Mouse (Mus musculus) hindbrain, embryonic 10.5 days (tissue): ENCODE results near the gene Rpl41. TPM values are rescaled to one million over a fixed set of nuclear protein-coding genes. Genes with fewer than 3 reads are reported as not detected.
"Not testable (repeated sequence)": the region's sequence is repeated elsewhere in the genome, so short reads cannot be mapped to it uniquely, and the experiment has no call there.

Experiments used
- DNase-seq: peaks from one replicate; pipeline ENCODE4 v3.0.0-alpha.2; 2017; ENCODE audit warnings: low spot score
- H3K27ac ChIP-seq: fragments of 300-500 bp; sonication (generic); 2 replicates; pipeline ENCODE4 v1.5.1; 2016; ENCODE audit warnings: mild to moderate bottlenecking, moderate library complexity
- H3K27me3 ChIP-seq: fragments of 300-500 bp; sonication (generic); 2 replicates; pipeline ENCODE4 v1.6.1; 2016; ENCODE audit warnings: mild to moderate bottlenecking; ENCODE audit not compliant: poor library complexity, insufficient read depth, severe bottlenecking
- H3K36me3 ChIP-seq: fragments of 300-500 bp; sonication (generic); 2 replicates; pipeline ENCODE4 v1.6.1; 2016; ENCODE audit warnings: mild to moderate bottlenecking, moderate library complexity
- H3K4me1 ChIP-seq: fragments of 300-500 bp; sonication (generic); replicated peaks from 2 replicates; pipeline ENCODE4 v1.6.1; 2016; ENCODE audit warnings: mild to moderate bottlenecking
- H3K4me3 ChIP-seq: fragments of 300-500 bp; sonication (generic); 2 replicates; pipeline ENCODE4 v1.5.1; 2016; ENCODE audit warnings: mild to moderate bottlenecking, moderate library complexity
- H3K9me3 ChIP-seq: fragments of 300-500 bp; sonication (generic); 2 replicates; pipeline ENCODE4 v1.6.1; 2016; ENCODE audit warnings: mild to moderate bottlenecking, moderate library complexity
- WGBS: fragments of 180-500 bp; shearing (Covaris S2); methylation state at CpG from one replicate; pipeline ENCODE4 v1.1.7; 2016; 5-methylcytosine and 5-hydroxymethylcytosine counted together
- polyA plus RNA-seq: library from polyadenylated mRNA; unstranded; fragments of >200 nt; fragmentation: Nextera tagmentation; extraction: Ambion mirVana; gene quantifications from 2 replicates; pipeline ENCODE4 v1.2.1, GENCODE M21; 2016

The Rpl41 gene
- polyA plus RNA-seq, 1 experiment from 2014 or later, result 2,868 TPM

DNA sequence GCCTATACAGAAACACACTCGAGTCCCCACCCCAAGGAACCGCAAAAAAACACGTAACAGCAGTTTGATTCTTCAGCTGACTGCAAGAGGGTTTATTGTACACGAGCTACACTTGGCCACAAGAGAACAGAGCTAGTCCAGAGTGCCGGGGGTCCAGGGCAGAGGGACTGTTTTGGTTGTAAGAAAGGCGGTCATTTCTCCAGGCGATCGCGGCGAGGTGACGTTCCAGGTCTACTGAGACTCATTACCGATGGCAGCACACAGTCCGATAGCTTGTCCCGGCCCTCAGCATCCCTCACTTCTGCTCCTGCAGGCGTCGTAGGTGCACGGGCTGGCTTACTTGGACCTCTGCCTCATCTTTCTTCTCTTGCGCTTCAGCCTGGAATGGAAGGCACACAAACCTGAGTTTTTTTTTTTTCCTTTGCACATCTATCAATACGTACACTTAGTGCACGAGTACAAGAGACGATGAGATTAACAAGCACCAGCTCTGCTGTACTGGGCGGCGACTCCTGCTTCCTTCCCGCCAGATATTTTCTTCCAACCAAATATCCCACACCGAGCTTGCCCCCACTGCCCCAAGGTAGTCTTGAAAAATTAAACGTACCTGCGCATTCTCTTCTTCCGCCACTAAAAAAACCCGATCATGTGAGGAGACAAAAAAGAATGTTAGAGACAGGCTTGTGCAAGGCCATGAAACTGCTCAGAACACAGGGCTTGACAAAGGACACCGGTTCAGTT lies 884 bp downstream of the Rpl41 start:
- DNase-seq, result peak; percentile 24
- H3K27ac ChIP-seq, result peak overlapping the region; percentile 95
- peaks cover 30% of the 10 kb centered on the region for H3K4me1 ChIP-seq
- peaks cover 29% of the 10 kb centered on the region for H3K36me3 ChIP-seq
- peak overlapping the region; percentile 86 for H3K4me3 ChIP-seq
- H3K9me3 ChIP-seq, H3K27me3 ChIP-seq: not testable (repeated sequence)
- under 1% methylated on average over 30 of the region's 30 CpGs for WGBS

DNA sequence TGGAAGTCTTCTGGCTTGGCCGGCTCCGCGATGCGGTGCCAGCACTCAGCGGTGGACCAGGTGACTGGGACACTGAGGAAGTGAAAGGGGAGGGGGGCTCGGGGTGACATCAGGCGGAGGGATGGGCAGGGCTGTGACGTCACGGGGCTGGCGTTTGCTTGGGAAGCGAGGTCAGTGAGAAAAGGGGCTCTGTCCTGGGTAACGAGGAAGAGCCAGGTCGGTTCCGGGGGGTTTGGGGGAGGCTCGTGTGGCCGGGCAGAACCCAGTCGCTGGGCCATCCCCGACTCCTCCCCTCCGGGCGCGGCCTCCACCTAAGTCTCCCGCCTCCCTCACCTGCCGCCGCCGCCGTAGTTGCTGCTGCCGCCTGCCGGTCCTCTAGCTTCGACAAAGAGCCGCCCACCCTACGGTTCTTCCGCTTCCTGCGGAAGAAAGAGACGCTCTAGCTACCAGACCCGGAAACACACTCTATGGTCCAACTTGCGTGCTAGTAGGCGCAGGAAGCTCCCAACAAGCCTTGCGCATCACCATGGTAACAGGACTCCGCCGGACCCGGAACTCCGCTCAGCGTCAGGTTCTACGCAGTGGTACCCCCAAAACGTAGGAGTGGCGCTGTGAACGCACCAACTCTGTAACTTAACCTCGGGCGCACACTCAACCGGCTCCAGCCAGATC lies 1.6 kb downstream of the Rpl41 start, which contains the start of gene Zc3h10:
Gene Zc3h10 (minus strand): TSS at position 414 of the 672 bp plus-strand sequence.
- Histone ChIP-seq H3K4me3 (peak within 1 kb of the TSS; percentile 86), H3K36me3 (peaks cover 36% of the 10 kb centered on the region), H3K4me1 (peaks cover 30% of the 10 kb centered on the region), H3K27me3 (no peaks in the 10 kb centered on the region), H3K9me3 (no peaks in the 10 kb centered on the region), H3K27ac (peak within 1 kb of the TSS; percentile 95)
- DNase-seq, result peak; percentile 95
- WGBS, result under 1% methylated on average over 50 of the region's 50 CpGs

DNA sequence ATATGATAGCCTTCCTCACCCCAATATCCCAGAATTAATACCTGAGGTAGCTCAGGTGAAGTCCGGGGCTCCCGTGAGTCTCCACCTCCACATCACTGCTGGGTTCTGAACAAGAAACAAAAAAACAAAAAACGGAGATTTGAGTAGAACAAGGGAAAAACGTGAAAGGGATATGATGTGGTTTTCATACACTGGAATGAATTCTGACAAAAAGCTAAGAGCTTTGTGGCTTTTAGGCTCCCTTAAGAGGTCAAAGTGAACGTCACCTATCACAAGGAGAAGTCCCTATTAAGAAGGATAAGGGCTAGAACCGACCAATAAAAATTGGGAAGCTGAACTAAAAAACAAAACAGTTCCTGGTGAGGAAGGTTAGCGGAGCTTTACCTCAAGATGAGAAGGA lies 2.3 kb downstream of the Rpl41 start:
- H3K4me3 ChIP-seq, result peak overlapping the region; percentile 86
- 30% methylated on average over 7 of the region's 7 CpGs for WGBS
- H3K36me3 ChIP-seq, result peaks cover 43% of the 10 kb centered on the region
- DNase-seq, result no peak
- no peaks in the 10 kb centered on the region for H3K9me3 ChIP-seq
- H3K27me3 ChIP-seq, result no peaks in the 10 kb centered on the region
- H3K4me1 ChIP-seq, result peaks cover 30% of the 10 kb centered on the region
- peak overlapping the region; percentile 93 for H3K27ac ChIP-seq

DNA sequence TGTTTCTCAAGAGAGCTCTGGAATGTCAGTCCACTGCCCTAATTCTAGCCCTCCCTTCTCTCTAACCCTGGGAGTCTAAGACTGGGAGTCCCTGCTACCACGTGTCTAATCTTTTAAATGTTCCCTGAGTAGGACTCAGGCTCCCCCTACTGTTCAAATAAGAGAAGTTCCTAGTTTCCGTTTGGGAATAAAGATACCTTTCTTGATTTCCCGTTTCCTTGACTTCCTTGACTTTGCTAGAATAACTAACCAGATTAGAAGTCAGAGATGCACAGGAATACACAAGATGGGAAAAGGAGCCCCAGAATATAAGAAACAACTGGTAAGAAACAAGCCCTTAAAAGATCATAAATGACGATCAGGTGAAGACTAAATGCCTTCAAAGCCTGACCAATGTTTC lies 2.7 kb downstream of the Rpl41 start:
- H3K9me3 ChIP-seq, result no peaks in the 10 kb centered on the region
- WGBS, result 18% methylated on average over 4 of the region's 4 CpGs
- H3K27me3 ChIP-seq, result no peaks in the 10 kb centered on the region
- DNase-seq, result no peak
- peak overlapping the region; percentile 93 for H3K27ac ChIP-seq
- peak overlapping the region; percentile 86 for H3K4me3 ChIP-seq
- peaks cover 47% of the 10 kb centered on the region for H3K36me3 ChIP-seq
- H3K4me1 ChIP-seq, result peaks cover 30% of the 10 kb centered on the region

DNA sequence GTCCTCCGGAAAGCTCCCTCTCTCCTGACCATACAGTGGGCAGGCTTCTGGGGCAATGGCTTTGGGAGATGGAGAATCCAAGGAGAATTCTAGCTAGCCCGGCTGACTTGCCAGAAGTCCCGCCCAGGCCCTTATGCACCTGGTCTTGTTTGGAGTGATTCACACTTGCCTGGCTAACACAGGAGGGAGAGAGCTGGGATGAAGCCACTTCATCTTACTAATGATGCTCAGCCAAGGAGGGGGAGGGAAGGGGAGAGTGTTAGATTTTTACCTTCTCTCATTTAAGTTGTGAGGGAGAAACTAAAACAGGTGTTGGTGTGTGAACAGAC lies 3.6 kb downstream of the Rpl41 start:
- H3K9me3 ChIP-seq, result no peaks in the 10 kb centered on the region
- peaks cover 30% of the 10 kb centered on the region for H3K4me1 ChIP-seq
- peaks cover 53% of the 10 kb centered on the region for H3K36me3 ChIP-seq
- H3K4me3 ChIP-seq, result no peak overlapping the region
- no peak overlapping the region for H3K27ac ChIP-seq
- H3K27me3 ChIP-seq, result no peaks in the 10 kb centered on the region
- WGBS, result 91% methylated on average over 3 of the region's 3 CpGs
- DNase-seq, result no peak

DNA sequence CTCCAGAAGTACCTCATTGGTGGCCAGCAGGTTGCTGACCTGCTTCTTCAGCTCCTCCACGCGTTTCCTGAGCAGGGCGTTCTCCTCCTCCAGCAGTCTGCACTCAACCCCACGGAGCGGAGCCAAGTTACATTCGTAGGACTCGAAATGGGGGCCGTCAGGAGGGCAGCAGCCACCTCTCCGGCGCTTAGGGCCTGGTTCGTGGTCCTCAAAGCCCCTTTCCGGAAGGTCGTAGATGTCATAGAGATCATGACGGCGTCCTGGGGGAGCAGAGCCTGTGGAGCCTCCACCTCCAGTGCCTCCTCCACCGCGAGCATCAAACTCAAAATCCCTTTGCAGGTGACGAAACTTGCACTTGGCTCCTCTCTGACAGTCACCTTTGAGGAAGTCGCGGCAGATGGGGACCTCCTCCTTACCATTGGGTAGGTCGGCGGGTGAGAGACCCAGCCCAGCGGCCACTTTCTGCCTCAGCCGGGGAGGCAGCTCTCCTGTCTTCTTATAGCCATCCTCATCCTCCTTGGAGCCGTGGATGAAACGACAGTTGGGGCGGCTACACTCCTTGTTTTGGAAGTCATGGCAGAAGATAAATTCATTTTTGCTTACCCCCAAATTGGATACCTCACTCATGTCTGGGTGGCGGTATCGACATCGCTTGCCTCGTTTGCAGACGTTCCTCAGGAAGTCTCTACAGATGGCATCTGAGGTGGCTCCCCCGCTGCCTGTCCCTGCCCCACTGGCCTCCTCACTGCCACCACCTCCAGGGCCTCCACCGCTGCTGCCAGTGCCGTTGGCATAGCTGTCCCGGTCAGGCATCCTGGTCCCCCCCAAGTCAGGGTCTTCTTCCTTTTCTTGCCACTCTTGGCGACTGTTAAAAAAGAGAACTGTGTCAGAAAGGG lies 4.2 kb downstream of the Rpl41 start:
- peaks cover 30% of the 10 kb centered on the region for H3K4me1 ChIP-seq
- no peak for DNase-seq
- no peaks in the 10 kb centered on the region for H3K27me3 ChIP-seq
- 96% methylated on average over 37 of the region's 37 CpGs for WGBS
- H3K9me3 ChIP-seq, result no peaks in the 10 kb centered on the region
- H3K36me3 ChIP-seq, result peaks cover 53% of the 10 kb centered on the region
- 0 out of 2 replicates have a peak overlapping the region, but pooled peaks have one; percentile 2 for H3K4me3 ChIP-seq
- H3K27ac ChIP-seq, result no peak overlapping the region

DNA sequence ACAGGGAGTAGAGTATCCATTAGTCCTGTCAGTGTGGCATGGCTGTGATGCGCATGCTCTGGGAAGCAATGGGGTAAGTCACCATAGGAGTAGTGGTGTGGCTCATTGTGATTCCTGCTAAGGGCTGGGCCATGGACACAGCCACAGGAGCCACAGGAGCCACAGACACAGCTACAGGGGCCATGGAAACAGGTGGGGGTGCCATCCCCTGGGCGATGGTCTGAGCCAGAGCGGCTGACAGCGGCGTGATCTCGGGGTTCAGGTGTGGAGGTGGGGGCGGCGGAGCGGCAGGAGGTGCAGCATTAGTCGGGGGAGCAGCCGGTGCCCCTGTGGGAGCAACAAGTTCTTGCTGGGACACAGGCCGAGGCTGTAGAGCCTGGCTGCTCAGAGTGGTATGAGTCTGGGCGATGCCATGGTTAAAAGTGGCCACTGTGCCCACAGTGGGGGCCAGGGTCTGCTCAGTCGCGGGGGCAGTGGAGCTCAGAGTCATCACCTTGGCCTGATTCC lies 4.9 kb downstream of the Rpl41 start:
- H3K4me3 ChIP-seq, result peak overlapping the region; percentile 2; the same call in 1 of the 2 replicates
- peaks cover 53% of the 10 kb centered on the region for H3K36me3 ChIP-seq
- H3K9me3 ChIP-seq, result no peaks in the 10 kb centered on the region
- DNase-seq, result no peak
- H3K27me3 ChIP-seq, result no peaks in the 10 kb centered on the region
- 98% methylated on average over 15 of the region's 15 CpGs for WGBS
- peaks cover 30% of the 10 kb centered on the region for H3K4me1 ChIP-seq
- H3K27ac ChIP-seq, result no peak overlapping the region

DNA sequence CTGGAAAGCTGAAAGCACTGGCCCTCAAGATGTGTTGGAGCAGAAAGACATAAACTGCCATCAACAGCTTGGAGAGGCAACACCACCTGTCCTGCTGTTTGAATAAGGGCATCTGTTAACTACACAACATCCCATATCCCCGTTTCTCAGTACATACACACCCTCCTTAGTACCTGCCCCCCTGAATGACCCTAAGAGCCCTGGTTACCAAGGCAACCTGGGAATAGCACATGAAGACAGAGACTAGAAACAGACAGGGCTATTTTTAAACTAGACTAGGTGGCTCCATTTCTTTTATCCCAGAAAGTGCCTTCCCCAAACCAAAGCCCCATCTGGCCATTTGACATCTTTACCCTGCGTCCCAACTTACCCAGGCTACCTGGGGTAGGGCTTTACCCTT lies 6.0 kb downstream of the Rpl41 start:
- Histone ChIP-seq H3K27ac (no peak overlapping the region), H3K36me3 (peaks cover 53% of the 10 kb centered on the region), H3K9me3 (no peaks in the 10 kb centered on the region), H3K27me3 (no peaks in the 10 kb centered on the region), H3K4me3 (no peak overlapping the region), H3K4me1 (peaks cover 30% of the 10 kb centered on the region)
- 73% methylated on average over 2 of the region's 2 CpGs for WGBS
- DNase-seq, result no peak

DNA sequence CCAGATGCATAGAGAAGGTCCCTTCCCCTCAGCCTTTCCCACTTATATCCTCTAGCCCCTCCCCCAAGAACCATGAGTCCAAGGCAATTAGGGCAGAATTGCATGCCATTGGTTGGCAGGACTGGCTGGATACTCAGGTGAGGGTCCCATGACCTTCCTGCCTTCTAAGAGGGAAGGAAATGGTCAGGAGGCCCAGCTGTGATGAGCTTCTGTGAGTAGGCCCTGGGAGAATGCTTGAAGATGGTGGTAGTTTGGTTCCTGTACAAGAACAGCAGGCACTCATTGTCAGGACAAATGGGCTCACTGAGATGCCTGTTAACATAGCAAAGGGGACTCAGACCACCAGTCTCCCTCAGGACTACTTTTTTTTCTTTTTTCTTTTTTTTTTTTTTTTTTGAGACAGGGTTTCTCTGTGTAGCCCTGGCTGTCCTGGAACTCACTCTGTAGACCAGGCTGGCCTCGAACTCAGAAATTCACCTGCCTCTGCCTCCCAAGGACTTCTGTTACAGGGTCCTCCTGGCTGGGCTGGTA lies 10.7 kb downstream of the Rpl41 start:
- Histone ChIP-seq H3K27ac (no peak overlapping the region), H3K27me3 (peaks cover 6% of the 10 kb centered on the region; the same call in 1 of the 2 replicates), H3K4me1 (peaks cover 13% of the 10 kb centered on the region), H3K4me3 (no peak overlapping the region), H3K9me3 (no peaks in the 10 kb centered on the region), H3K36me3 (peaks cover 26% of the 10 kb centered on the region)
- DNase-seq, result no peak
- 95% methylated on average over 1 of the region's 1 CpGs for WGBS

DNA sequence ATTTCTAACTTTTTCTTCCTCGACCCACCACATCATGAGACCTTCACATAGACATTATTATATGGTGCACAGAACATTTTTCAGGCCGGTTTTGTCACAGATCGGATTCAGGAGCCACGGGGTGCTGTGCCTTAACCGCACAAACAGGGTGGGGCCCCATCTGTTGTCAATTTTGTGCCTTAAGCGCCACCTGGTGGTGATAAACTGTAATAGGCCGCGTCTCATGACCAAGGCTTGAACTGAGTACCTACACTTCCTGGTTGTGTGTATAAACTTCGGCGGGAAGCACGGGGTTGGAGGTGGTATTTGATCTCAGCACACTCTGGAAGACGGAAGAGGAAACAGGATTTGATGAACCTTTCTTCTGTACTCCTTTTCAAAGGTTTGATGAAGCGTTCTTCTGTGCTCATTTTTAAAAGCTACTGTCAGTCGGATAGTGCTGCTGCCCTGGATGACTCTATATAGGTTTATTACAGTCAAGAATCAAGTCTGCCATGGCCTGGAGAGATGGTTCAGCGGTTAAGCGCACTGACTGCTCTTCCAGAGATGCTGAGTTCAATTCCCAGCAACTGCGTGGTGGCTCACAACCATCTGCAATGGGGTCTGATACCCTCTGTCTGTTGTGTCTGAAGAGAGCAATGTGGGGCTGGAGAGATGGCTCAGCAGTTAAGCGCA lies 12.7 kb downstream of the Rpl41 start:
- Histone ChIP-seq H3K4me1 (peaks cover 11% of the 10 kb centered on the region; the same call in 1 of the 2 replicates), H3K36me3 (peaks cover 6% of the 10 kb centered on the region), H3K9me3 (no peaks in the 10 kb centered on the region), H3K4me3 (peak overlapping the region; percentile 36), H3K27ac (peak overlapping the region; percentile 20), H3K27me3 (peaks cover 6% of the 10 kb centered on the region; the same call in 1 of the 2 replicates)
- DNase-seq, result peak; percentile 88
- 18% methylated on average over 18 of the region's 18 CpGs for WGBS

DNA sequence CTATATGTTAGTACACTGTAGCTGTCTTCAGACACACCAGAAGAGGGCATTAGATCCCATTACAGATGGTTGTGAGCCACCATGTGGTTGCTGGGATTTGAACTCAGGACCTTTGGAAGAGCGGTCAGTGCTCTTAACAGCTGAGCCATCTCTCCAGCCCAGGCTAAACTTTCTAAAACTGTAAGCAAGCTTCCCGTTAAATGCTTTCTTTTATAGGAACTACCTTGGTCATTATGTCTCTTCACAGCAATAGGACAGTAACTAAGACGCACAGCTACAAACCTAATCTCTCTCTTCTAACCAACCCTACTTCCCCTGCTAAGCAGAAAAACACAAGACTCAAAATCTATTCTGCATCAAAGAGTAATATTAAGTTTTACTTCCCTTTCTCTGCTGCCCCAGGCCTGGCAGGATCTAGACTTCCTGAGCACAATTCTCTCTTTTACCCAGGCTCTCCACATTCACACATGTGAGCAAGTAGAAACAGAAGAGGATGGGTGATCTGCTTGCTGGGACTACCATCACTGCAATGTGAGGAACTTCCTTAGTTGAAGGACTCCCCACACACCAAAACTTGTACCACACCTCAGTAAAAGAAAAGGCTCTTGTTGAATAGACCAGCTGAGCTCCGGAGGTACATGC lies 13.4 kb downstream of the Rpl41 start:
- no peak for DNase-seq
- peak overlapping the region; percentile 20 for H3K27ac ChIP-seq

More for the DNA sequence above, 13.4 kb downstream of the Rpl41 start:
- Histone ChIP-seq H3K27me3 (peaks cover 6% of the 10 kb centered on the region; the same call in 1 of the 2 replicates), H3K4me1 (peaks cover 11% of the 10 kb centered on the region; the same call in 1 of the 2 replicates), H3K4me3 (peak overlapping the region; percentile 36), H3K36me3 (no peaks in the 10 kb centered on the region), H3K9me3 (no peaks in the 10 kb centered on the region)
- WGBS, result 71% methylated on average over 4 of the region's 4 CpGs
